Mouse (Mus musculus) spleen, adult 2 months (tissue): ENCODE measurements around the gene Vamp8.

ENCODE experiments used
- CTCF ChIP-seq: fragments of 200-500 bp; IDR thresholded peaks from 2 replicates; pipeline ENCODE4 v1.5.1; 2011; ENCODE audit warnings: mild to moderate bottlenecking, inconsistent platforms; ENCODE audit not compliant: insufficient read depth, insufficient read length, insufficient replicate concordance; ENCODE audit errors: extremely low read depth
- POLR2A ChIP-seq: fragments of 200-500 bp; IDR thresholded peaks from 2 replicates; pipeline ENCODE4 v1.6.1; 2011; ENCODE audit warnings: low read depth, low read length, inconsistent platforms

DNA sequence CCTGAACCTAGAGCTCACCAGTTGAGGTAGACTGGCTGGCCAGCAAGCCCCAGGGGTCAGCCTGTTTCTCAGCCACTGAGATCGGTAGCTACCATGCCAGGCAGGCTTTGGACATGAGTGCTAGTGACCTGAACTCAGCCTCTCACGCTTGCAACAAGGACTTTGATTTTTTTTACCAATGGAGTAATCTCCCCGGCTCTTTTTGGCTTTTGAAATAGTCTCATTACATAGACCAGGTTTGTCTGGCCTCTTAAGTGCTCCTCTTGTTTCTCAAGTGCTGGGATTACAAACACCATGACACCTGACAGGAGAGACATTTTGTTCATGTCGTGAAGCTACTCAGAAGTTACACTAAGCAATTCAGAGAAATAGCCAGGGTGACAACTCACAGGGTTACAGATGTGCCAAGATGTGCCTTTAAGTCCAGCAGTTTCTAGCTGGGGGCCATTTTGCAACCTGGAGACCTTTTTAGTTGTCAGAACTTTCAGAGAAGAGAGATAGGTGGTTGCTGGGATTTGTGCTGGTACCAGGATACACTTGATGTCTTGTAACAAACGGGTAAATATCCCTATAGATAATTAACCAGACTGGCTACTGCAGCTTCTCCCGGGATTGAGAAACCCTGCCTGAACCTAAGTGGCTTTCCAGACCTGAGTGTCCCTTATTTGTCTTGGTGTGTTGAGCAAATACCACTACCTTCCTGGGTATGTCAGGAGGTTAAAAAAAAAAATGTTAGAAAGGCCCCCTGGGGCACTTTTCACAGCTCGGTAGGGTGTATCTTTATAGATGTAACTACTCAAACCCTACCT is 25.7 kb upstream of the Vamp8 start:
- no peak for TF ChIP-seq CTCF
- TF ChIP-seq POLR2A = no peak
